ENCODE assay signal across 11 mouse cellular contexts in genomic region chr15:77891766-77892165, GRCm38 (mm10). TPM values are rescaled to one million over a fixed set of nuclear protein-coding genes. Genes with fewer than 3 reads are reported as not detected.
DNase-seq lines count a peak whose midpoint lies in the region; TF ChIP-seq lines count a peak whose summit lies in the region.
"Had no signal": no experiment of that assay in that cellular context is flagged by ENCODE, and none has a peak within 500 bp of the region (broad histone marks: within the 10 kb centered on the region; RNA-seq: fewer than 3 reads in every experiment).

No protein-coding gene starts in this region.

- peak; percentile 78 for DNase-seq in kidney, adult 2 months
- DNase-seq in kidney, adult 18-20 months: no peak
- DNase-seq in NIH3T3 (ENCODE audit: low read depth): peak; percentile 62
- DNase-seq in kidney, postnatal 10 days: peak; percentile 73
- DNase-seq in lung, postnatal 4 days: peak; percentile 61 to 62
- no peak for DNase-seq in right cerebral cortex, adult 18-20 months
- DNase-seq in layer of hippocampus, postnatal 25 days (ENCODE audit: extremely low spot score in 1 of 2, low spot score in 1 of 2): no peak
- DNase-seq: left cerebral cortex, postnatal 4 days; liver, postnatal 0 days; thymus, postnatal 4 days had no signal

- 75% methylated on average over 8 of the region's 8 CpGs for WGBS in kidney, adult 2 months

- H3K36me3 ChIP-seq in kidney, adult 2 months (ENCODE audit: control insufficient read depth, insufficient read depth, low read length): no peaks in the 10 kb centered on the region

- H3K4me1 ChIP-seq in kidney, adult 2 months (ENCODE audit: control insufficient read depth, insufficient read depth, low read length): no peaks in the 10 kb centered on the region

- TF ChIP-seq POLR2A in kidney, adult 2 months (IDR thresholded peaks at IDR 0.05; ENCODE audit: low read depth, low read length): no peak

- no peak overlapping the region for H3K4me3 ChIP-seq in kidney, adult 2 months (ENCODE audit: insufficient read depth, low read depth, low read length)

- H3K27ac ChIP-seq in kidney, adult 2 months (ENCODE audit: insufficient read depth, low read depth, low read length): no peak overlapping the region
- H3K27ac ChIP-seq: hindbrain, embryonic 14.5 days had no signal

- no peak for TF ChIP-seq CTCF in kidney, adult 2 months (conservative IDR thresholded peaks at IDR 0.05; ENCODE audit: insufficient read depth, insufficient read length, low read depth, low read length)

- H3K27me3 ChIP-seq in kidney, adult 2 months (replicated peaks; ENCODE audit: control insufficient read depth, insufficient read depth, low read length): no peaks in the 10 kb centered on the region

RNA-seq across cellular contexts. Expression of gene Txn2, which starts 37.0 kb away (rescaled TPM):
- 396 and 408 TPM in 2 replicates for polyA plus RNA-seq in kidney, adult 2 months (2012; rRNA removed)
- 100 to 1,000 TPM; 115 to 140 TPM for total RNA-seq in layer of hippocampus, postnatal 25 days (2021)

RNA-seq across cellular contexts. Expression of gene Myh9, which starts 49.8 kb away (rescaled TPM):
- 57.7 and 64.1 TPM in 2 replicates for polyA plus RNA-seq in kidney, adult 2 months (2012; rRNA removed)
- 10 to 100 TPM; 75.0 to 90.2 TPM for total RNA-seq in layer of hippocampus, postnatal 25 days (2021)

Comparison
In these comparisons a context has a peak if more than half of its experiments do, and no peak if none do; other contexts are left out.
1. DNase-seq: peak in kidney, adult 2 months (single experiment), NIH3T3 (single experiment), kidney, postnatal 10 days (single experiment) and lung, postnatal 4 days (2 of 2); none in kidney, adult 18-20 months (single experiment), right cerebral cortex, adult 18-20 months (single experiment) and layer of hippocampus, postnatal 25 days (0 of 2).